Mouse (Mus musculus): ENCODE data around the gene Bcr.
A peak's percentile ranks its signal among the peaks of the same experiment; 100 is the strongest.

The Bcr gene

DNA sequence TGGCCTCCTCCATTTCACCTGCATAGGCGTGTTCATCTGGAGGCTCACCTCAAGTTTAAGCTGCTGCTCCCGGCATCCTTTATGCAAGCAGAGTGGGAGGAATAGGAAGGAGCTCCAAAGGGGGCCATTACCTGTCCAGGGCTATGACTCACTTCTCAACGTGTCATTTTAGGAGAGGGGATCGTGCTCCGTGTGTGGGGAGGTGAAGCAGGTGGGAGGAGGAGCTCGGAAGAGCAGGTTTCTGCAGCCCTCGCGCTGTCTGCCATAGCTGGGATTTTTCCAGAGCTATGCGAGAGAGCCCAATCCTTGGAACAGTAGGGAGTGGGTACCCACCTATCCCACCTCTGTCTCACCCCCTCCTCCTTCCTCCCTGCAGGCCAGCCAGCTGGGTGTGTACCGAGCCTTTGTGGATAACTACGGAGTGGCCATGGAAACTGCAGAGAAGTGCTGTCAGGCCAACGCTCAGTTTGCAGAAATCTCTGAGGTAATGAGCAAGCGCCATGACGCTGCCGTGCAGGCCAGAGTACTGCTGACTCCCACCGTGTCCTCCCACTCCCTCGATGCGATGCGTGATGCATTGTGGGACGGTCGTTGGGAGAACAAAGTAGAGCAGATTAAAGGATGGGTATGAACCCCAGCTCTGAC is 75.2 kb downstream of the Bcr start:
- DNase-seq, result no peak

DNA sequence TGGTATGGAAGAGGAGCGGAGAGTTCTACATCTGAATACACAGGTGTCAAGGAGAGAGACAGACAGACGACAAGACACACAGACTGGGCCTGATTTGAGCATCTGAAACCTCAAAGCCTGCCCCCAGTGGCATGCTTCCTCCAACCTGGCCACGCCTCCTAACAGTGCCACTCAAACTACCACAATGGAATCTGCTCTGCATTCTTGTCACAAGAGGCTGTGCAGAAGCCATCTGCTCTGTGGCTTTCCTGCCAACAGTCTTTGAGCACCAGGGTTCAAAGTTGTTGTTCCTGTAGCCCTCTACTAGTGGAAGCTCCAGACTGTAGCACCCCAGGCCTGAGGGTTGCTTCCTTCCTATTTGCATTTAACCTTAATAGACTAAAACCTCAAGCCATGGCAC is 76.8 kb downstream of the Bcr start:
- DNase-seq, result no peak

DNA sequence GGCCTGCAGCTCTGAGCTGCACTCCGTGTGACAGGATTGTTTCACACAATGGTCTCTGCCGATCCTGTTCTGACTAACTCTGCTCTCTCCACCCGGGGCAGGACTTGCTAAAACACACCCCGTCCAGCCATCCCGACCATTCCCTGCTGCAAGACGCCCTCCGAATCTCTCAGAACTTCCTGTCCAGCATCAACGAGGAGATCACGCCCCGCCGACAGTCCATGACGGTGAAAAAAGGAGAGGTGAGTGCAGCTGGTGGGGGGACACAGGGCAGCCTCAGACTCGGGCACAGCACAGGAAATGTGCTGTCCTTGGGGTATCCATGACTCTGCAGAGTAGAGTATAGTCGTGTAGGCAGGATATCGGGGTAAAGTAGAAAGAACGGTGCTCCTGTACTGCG is 84.8 kb downstream of the Bcr start:
- DNase-seq, result no peak

DNA sequence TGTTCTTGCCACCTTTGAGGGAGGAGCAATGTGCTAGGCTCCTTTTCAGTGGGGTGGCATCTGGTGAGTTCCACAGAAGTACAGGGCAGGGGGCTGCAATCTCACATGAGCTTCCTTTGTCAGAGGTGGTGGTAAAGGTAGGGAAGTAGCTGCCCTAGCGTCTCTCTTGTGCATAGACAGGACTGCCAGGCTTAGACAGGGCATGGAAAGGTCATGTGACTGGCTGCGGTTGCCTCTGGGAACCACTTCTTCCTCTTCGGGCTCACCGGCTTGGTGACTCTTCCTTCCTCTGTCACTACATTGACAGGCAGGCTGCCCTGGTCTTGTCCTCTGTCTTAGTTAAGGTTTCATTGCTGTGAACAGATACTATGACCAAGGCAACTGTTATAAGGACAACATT is 85.6 kb downstream of the Bcr start:
- DNase-seq, result peak; percentile 48

DNA sequence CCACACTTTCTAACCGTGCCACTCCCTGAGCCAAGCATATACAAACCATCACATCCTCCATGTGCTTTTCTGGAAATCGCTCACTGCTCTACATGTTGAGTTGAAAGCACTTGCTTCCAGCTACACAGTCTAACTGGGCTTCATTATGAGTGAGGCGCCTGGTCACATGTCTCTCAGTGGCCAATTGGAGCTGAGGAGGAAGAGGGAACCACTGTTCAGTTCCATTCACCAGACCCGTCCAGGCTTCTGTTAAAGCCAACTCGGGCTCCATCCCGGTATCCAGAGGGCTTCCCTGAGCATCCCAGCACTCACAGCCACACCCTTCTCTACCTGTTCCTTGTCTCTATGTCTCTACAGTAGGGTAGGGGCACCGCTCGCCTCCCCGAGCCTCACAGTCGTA is 86.2 kb downstream of the Bcr start:
- DNase-seq, result no peak

DNA sequence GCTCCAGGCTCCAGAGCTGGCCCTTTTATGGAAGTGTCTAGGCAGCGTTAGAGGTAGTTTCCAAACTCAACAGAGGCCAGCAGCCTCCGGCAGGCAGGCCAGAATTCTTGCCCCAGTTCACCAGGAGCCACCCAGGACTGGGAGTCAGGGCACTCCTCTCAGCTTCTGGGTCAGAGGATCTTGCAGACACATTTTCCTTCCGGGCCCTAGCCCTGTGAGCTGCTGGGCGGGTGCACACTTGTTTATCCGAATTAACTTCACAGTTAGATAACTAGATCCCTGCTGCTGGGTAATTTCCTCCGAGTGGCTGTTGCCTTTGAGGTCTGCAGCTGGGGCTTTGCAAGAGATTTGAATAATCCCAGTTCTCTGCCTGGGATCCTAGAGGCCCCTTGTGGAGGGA is 87.9 kb downstream of the Bcr start:
- DNase-seq, result no peak

DNA sequence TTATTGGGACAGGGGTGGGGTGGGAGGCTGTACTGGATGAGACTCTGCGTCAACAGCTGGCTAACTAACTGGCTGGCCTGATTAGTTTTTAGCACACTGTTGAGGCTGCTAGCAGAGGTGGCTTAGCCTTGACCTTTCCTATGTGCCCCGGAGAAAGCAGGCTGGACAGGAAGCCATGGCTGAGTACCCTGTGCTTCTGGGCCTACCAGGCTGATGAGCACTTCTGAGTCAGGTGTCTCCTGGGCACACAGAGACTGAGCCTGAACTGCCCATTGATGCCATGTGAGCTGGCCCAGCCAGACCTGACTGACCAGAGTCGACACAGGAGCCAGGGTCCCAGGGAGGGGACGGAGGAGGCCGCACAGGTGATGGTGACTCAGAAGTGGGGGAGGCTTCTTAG is 90.0 kb downstream of the Bcr start:
- no peak for DNase-seq

DNA sequence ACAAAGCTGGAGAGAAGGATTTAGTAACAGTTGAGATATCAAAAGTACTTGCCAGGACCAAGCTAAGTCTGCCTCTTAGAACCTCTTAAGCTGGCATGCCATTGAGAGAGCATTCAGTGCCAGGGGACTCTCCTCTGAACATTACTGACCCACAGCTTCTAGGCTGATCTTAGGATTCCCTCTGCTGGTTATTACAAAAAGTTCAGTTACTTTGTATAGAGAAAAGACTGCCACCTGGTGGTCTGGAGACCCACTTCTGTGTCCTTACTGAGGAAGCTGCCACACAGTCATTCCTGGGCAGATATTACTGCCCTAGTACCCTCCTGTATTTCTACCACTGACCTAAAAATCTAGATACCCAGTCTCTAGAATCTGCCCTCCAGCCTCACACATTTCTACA is 90.9 kb downstream of the Bcr start:
- DNase-seq, result peak; percentile 89

DNA sequence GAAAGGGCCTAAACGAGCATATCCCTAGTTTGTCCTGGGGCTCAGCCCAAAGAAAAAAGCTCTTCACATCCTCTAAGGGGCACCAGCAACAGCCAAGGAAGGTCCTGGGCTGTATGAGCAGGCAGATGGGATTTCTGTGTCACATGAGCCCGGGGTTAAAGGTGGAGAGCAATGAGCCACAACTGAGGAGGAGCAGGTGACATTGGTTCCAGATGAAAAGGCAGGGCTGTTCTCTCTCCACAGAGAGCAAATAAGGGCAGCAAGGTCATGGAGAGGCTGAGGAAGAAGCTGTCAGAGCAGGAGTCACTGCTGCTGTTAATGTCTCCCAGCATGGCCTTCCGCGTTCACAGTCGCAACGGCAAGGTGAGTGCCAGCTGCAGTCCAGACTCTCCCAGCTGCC is 96.4 kb downstream of the Bcr start:
- no peak for DNase-seq

DNA sequence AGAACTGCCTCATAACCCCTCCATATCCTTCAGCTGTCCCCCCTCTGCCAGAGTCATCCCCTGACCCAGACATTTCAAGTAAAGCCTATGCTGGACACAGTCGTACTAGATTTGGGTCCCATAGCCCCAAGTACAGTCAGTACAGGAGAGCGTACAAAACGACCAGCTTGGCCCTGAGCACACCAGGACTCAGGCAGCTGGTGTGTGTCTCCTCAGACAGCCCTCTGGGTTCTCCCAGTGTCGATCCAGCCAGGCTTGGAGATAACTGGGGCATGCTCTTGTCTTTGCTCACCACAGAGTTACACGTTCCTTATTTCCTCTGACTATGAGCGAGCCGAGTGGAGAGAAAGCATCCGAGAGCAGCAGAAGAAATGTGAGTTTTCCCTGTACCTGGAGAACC is 97.3 kb downstream of the Bcr start:
- no peak for DNase-seq

DNA sequence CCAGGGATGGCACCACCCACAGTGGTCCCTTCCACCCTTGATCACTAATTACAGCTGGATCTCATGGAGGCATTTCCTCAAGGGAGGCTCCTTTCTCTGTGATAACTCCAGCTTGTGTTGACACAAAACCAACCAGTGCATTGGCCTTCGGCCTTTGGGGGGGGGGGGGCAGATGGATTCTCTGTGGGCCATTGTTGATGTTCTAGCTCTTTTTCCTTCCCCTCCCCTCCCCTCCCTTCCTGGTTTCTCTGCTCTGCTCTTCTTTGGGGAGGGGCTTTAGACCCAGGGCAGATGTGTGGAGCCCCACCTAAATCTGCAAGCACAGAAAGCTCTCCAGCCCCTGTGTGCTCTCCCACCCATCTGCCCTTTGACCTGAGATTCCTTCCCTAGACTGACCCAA is 98.0 kb downstream of the Bcr start:
- DNase-seq, result no peak

DNA sequence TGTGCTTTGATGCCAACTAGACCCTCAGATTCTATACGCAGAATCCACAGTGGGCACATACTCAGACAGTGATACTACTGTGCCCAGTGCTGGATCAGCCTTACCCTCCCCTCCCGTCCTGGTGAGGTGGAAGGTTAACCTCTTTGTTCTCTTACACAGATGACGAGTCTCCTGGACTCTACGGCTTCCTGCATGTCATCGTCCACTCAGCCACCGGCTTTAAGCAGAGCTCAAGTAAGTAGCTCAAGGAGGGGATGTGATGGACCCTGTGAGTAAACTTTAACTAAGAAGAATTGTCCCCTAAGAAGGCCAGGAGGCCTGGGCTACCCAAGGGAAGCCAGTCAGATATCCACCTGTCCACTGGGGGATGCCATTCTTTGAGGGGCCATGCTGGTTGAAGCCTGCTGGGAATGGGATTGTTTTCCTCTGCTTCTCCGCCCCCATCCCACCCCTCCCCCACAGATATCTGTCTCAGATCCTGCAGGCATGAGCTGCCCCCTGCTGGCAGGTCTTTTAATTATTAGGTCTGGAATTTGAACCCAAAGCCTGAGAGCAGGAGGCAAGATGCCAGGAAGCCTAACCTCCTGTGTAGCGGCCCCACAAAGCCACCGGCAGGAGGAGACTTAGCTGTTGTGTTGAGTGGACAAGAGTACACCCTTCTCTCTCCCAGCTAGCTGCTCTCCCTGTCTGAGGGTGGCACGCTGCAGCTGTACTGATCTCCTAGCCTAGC is 99.9 kb downstream of the Bcr start:
- DNase-seq, result no peak

DNA sequence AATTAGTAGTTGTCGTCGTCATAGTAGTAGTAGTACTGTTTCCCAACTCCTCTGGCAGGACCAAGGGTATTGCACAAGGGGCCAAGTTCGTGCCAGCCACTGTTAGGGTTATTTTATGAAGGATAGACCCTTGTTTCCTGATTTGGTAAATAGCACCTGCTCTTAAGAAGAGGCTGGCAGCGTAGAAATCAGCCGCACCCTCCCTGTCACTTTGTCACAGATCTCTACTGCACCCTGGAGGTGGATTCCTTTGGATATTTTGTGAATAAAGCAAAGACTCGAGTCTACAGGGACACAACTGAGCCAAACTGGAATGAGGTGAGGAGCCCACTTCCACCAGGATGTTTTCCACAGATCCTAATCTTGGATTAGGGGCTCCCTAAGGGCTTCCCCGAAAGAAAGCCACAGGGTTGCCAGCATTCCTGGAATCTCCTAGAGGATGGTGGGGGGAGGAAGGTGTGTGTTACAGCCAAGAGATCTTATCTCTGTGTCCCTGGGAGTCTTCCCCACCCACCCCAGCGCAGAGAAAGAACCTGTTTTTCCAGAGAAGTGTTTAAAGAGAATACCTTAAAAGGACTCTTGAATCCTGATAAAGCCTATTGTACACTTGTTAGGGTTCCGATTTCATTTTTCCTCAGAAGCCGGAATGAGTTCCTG is 105.6 kb downstream of the Bcr start:
- peak; percentile 61 for DNase-seq

DNA sequence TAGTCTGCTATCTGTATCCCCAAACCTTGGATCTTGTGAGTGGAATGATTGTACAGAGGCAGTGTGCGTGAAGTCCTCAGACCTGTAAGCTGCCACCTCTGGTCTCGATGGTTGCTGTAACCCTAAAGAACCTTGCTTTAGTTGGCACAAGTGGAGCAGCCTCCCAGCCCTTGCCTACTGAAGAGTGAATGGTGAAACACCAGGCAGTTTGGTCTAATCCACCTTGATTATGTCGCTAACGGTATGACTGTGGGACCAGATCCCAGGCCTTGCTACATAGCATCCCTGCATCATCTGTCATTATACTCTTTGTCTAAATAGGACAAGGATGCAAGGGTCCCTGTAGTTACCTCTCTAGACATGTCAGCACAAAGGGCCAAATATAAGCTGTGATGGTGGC is 106.2 kb downstream of the Bcr start:
- DNase-seq, result no peak

DNA sequence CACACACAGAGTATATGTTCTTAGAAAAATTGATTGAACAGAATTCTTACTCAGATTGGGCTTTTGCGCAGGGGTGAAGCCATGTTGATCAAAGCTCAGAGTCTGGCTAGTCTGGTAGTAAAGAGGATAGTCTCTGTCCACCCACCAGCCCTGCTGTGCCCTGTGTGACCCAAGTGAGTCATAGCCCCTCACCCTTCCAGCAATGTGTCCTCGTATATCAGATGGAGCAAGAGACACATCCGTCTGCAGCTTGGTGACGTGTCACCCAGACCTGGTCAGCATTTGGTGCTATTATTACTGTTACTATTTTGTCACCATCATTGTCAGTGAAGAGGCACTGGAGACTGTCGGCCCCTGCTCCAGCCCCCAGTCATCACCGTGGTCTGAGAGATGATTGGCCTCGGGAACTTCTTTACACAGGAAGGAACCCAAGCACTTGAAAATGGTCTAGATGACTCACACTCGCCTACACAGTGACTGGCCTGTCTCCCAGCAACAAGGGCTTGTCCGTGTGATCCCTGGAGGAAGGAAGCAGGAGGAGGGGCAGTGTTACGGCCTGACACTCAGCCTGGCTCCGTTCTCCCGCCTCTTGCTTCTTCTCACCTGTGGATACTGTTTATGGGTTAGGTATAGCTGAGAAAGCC is 109.9 kb downstream of the Bcr start:
- DNase-seq, result peak; percentile 39

DNA sequence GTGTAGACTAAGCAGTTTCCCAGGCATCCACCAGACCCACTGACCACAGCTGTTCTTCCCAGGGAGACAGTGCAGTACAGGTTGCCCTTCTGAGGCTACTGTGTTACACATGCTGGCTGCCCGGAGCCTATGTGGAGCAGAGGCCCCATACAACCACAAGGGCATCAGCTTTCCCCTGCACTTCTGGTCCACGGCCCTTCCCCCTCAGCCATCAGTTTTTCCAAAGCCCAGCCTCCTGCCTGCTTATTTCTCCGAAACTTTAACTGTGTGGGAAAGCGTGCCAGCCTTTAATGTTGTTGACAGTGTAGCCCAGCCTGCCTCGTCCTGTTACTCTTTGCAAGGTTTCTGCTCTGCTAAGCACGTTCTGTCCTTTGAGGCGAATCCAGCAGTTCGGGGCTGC is 112.7 kb downstream of the Bcr start:
- no peak for DNase-seq

DNA sequence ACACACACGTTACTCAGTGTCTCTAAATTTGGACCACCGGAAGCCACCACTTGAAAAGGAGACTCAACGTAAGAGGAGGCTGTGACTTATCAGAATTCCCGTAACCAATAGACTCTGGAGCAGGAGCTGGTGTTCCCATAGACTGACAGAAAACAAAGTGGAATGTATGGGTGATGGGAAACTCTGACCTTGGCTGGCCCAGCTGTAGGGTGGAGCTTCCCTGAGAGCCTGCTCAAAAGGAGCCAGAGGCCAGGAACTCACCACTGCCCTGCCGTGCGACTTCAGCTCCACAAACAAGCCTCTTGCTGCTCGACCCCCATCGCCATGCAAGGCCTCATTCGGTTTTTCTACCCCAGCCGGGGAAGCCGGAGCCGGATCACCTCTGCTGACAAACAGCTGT is 113.3 kb downstream of the Bcr start:
- peak; percentile 35 for DNase-seq

DNA sequence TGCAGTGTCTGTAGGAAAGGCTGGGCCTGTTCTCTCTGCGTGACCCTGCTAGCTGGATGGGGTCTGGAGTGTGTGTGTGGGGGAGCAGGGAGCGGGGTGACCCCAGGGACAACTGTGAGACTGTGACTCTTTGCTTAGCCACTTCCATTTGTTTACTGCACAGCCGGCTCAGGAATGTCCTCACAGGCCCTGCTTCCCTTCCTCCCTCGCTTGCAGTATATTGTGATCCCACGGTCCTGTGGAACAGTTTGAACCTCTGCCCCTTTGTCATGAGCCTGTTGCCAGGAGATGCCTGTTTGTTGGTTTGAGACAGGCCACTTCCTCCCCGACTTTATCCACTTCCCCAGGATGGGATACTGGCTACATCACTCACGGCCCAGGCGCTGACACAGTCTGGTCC is 116.1 kb downstream of the Bcr start:
- DNase-seq, result peak; percentile 50

DNA sequence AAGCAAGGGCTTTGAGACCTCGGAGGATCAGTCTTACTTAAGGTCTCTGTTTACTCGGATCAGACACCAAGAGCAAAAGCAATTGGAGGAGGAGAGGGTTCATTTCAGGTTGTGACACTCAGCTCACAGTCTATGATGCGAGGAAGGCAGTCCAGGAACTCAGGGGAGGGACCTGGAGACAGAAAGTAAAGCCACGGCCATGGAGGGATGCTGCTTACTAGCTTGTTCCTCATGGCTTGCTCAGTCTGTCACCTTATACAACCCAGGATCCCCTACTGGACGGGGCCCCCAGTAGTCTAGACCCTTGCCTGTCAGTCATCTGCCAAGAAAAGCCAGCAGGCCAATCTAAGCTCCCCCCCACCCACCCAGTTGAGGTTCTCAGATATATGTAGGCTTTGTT is 118.5 kb downstream of the Bcr start:
- no peak for DNase-seq

DNA sequence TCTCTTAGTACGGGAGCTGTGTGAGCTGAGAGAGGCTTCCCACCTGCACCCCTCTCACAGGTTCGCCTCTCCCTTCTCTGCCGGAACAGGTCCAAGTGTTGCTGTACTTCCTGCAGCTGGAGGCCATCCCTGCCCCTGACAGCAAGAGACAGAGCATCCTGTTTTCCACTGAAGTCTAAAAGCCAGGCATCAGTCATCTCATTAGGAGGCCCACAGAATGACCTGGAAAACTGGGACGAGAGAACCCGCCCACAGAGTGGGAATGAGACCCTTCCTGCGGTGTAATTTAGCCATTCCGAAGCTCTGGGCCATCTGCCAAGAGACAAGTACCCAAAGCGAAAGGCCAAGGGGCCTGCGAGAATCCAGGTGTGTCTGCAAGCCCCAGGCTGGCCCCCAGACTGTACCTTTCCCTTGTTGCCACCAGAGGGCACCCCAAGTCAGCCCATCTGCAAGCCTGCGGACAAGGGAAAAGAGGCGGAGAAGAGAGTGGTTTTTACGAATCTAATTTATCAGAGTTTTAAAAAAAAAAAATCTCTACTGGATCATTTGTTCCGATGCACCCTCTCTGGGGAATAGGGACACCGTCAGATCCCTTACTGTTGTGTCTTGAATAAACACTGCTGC is 121.9 kb downstream of the Bcr start:
- peak; percentile 83 for DNase-seq

DNA sequence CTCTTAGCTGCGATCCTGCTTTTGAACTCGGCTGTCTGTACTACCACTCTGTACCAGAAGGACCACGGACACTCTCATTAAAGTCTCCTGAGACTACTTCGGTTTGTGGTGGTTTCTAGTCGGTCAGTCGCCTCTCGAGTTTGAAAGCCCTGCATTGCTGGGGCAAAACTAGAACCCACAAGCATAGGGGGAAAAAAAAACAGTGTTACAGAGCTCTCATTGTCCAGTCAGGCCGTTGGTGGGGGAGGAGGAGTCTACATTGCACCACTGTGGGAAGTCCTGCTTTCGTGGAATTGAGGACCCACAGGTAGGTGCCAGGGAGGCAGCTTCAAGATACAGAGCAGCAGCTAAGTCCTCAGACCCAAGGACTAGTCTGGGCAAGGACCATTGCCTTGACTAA is 124.4 kb downstream of the Bcr start:
- DNase-seq, result no peak

DNA sequence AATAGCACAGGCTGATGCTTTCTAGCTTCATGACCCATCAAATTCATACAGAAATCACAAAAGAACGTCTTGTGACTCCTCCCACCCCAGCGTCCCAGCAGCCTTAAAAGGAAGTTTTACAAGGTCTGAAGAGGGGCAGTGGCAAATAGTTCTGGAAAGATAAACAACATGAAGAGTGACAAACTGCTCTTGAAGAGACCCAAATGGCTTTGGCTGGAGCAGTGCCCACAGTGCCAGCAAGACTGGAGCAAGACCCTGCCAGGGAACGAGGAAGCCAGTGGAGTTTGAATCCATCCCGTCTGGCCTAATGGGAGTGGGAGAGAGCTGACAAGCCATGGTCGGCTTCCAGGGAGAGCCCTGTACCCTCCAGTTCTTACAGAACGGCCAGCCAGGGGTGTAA is 126.2 kb downstream of the Bcr start:
- peak; percentile 72 for DNase-seq

DNA sequence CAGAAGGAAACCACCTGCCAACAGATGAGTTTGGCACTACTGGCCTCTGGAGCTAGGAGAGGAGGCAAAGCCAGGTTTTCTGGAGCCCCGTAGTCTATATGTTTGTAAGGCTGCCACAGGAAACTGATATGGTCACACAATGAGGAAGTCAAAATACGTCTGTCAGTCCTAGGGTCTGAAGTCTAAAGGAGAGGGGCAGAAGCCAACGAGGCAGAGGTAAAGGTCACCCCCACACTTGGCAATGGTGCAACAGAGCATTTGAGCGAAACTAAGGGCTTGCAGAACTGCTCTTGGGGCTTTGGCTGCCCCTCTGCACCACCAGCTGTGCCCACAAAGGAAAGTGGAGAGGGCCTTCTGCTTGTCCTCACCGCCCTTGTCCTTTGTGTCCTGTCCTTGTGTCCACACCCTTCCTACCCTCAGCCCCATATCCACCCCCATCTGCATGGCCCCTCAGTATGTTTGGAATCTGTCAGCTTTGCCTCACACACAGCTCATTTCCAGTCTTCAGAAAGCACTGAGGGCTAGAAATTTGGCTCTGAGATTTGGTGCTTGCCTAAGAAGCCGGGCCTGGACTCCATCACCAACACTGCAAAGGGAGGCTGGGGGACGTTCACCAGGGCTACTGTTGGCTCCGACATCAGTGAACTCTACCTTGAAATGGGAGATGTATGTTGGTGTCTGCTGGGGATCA is 127.1 kb downstream of the Bcr start:
- DNase-seq, result peak; percentile 59
